Mouse (Mus musculus): ENCODE measurements around the gene Sh2b3.

DNA sequence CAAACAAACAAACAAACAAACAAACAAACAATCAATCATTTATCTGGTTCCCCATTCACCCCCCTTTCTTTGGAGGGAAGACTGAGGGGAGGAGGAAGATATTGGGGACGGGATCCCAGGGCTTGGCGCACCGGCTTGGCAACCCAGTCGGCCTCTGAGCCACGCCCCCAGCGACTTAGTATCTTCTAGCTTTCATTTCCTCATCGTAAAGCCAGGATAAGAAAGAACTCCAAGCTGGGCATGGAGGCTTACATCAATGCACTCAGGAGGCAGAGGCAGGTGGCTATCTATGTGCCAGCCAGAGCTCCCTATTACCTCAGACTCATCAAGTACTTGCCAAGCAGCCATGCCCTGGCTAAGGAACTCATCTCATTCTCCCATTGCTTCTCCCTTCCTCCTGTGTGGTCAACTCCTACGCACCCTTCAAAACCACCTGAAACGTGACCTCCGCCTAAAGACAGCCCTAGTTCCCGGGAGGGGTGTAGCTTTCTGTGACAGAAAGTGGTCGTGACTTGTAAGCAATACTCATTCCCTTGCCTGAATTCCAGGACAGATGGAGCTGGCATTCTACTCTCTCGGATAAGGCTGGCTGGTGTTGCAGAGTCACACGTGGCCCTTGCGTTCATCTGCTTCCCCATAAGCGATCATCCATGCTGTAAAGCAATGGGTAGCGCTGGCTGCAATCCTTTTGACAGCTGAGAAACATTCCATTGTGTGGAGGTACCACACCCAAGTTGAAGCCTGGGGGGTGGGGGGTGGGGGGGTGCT is 5.9 kb upstream of the Sh2b3 start:
- TF ChIP-seq POLR2A (IDR thresholded peaks at IDR 0.05; ENCODE audit: low read depth, low read length) (no peak), MEF2A (IDR thresholded peaks at IDR 0.05; ENCODE audit: borderline replicate concordance, low read depth, low read length) (no peak), CTCF (conservative IDR thresholded peaks at IDR 0.05 in 1 of 2, IDR thresholded peaks at IDR 0.05 in 1 of 2; ENCODE audit: low read depth in 2 of 2, low read length in 2 of 2) (0 out of 4 replicates have a peak, but pooled peaks of 1 of the 2 experiments have one; percentile 3), TCF12 (IDR thresholded peaks at IDR 0.05; ENCODE audit: low read depth, low read length) (no peak), HCFC1 (IDR thresholded peaks at IDR 0.05; ENCODE audit: low read depth, low read length) (no peak), SIN3A (IDR thresholded peaks at IDR 0.05; ENCODE audit: low read length) (no peak)
